Mouse (Mus musculus) C2C12 (cell line): ENCODE measurements around the gene Steap4.

ENCODE experiments used
- CTCF ChIP-seq: IDR thresholded peaks from one replicate; pipeline ENCODE4 v1.5.1; 2011; ENCODE audit not compliant: control insufficient read depth, insufficient read depth, insufficient read length
- USF1 ChIP-seq: IDR thresholded peaks from one replicate; pipeline ENCODE4 v1.6.1; 2011; ENCODE audit warnings: low read depth, mild to moderate bottlenecking, control low read depth, moderate library complexity

DNA sequence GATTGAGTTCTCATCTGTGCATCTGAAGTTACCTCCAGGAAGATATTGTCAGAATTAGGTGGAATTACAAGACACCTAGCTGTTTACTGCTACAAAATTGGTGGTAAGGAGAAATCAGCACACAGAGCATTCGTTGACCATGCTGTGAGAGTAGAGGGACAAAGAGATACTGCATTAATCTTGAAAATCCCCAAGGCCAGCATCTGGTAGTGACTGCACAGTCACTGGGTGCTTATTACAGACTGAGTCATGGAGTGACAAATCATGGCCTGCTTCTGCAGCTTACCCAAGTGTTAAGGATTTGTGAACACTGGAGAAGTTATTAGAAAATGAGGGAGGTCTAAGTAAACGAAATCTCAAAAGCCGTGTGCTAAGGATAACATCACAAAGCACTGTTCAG is 53.0 kb downstream of the Steap4 start:
- no peak for TF ChIP-seq USF1
- TF ChIP-seq CTCF: no peak
